Mouse (Mus musculus) erythroid progenitor cell, adult 5-6 weeks (primary cell): Measurements from ENCODE around the gene Selenop. TPM values are rescaled to one million over a fixed set of nuclear protein-coding genes. Genes with fewer than 3 reads are reported as not detected.
"Not testable (repeated sequence)": the region's sequence is repeated elsewhere in the genome, so short reads cannot be mapped to it uniquely, and the experiment has no call there.

Experiments
- ATAC-seq: replicated peaks from 2 replicates; pipeline ENCODE4 v1.8.0; 2016; ENCODE audit warnings: moderate number of reproducible peaks, mild to moderate bottlenecking, moderate TSS enrichment, inconsistent platforms; ENCODE audit not compliant: poor library complexity, low FRiP score, severe bottlenecking
- total RNA-seq, 2 experiments: library from RNA; stranded (forward) in 1 of 2; stranded (reverse) in 1 of 2; fragments of 150-400 nt in 1 of 2; fragments of 186-747, 209-891 nt in 1 of 2; gene quantifications; 2 replicates each; pipeline versions ENCODE4 v1.2.3 to v1.2.4; 2015 to 2017; ENCODE audit warnings: low replicate concordance in 2 of 2

Gene Selenop
- total RNA-seq (2015; ENCODE audit: low replicate concordance) = 375 and 377 TPM in 2 replicates
- total RNA-seq (2017; ENCODE audit: low replicate concordance) = 88.5 and 112 TPM in 2 replicates

- no peak for ATAC-seq
Observed at GRCm38 (mm10) chr15:3268247-3268646, at the start of gene Selenop. Gene Selenop, plus strand, starts transcription at chr15:3268547.

GRCm38 (mm10) chr15:3218668-3219067, 49.7 kb upstream of the Selenop start:
- not testable (repeated sequence) for ATAC-seq

GRCm38 (mm10) chr15:3222803-3223437, 45.4 kb upstream of the Selenop start:
- ATAC-seq = no peak

GRCm38 (mm10) chr15:3226573-3226972, 41.8 kb upstream of the Selenop start:
- no peak for ATAC-seq

DNA sequence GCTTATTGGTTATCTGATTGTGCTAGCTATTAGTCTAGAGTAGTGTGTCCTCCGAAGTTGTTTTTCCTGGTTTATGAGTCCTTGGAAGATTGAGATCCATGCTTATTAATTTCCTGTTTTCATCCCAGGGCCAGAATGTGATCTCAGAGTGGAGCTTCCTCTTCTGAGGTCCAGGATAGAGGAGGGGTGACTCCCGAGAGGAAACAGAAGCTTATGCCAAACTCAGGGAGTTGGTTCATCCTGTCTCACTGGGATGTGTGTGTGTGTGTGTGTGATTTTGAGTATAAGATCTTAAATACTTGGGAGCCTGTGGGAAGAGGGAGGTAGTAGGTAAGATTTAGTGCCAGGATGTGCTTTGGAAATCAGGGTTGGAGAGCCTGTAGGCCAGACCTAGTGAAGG, 40.2 kb upstream of the Selenop start:
- no peak for ATAC-seq

DNA sequence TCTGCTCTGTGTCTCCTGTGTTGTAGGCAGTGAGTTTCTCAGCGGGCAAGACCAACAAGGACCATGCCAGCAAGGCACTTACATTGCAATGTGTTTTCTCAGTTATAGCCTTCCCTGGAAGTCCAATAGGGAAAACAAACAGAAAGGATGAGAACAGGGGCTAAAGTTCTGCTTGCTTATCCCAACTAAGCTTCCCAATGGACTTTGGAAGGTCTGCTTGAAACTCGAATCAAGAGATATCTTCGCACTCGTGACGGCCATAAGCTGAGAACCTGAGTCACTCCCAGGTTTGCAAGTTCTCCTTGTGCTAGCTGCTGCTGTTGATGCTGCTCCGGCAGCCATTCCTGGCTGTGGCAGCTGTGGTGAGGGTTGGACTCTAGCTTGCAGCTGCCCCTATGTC, 39.4 kb upstream of the Selenop start:
- ATAC-seq = no peak

GRCm38 (mm10) chr15:3231004-3231403, 37.3 kb upstream of the Selenop start:
- no peak for ATAC-seq

GRCm38 (mm10) chr15:3232168-3232835, 36.0 kb upstream of the Selenop start:
- ATAC-seq = no peak

DNA sequence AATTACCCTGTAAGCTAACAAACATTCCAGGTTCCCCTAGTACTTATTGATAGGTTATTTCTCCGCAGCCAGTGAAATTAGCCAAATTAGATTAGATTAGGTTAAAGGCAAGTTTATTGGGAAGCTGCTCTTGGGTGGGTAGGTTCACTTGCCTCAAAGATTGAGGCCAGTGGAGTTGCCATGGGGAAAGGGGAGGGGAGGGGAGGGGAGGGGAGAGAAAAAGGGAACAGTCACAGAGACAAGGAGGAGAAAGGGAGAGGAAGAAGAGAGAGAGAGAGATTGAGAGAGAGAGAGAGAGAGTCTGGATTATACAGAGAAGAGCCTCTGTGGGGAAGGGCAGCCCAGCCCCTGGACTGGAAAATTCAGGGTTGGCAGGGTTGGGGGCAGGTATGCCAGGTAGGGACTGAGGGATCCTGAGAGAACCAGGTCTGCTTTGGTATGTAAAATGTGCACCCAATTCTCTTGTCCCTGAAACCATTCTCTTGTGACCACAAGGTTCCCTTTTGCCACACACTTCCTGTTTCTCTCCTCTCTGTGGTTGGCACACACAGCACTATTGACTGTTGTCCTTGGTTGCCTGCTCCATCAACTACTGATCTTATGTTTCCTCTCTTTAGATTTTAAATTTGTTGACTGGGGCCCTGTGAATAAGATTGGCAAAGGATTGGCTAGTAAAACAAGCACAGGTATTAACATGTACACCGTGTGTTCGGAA, 34.4 kb upstream of the Selenop start:
- ATAC-seq = no peak

DNA sequence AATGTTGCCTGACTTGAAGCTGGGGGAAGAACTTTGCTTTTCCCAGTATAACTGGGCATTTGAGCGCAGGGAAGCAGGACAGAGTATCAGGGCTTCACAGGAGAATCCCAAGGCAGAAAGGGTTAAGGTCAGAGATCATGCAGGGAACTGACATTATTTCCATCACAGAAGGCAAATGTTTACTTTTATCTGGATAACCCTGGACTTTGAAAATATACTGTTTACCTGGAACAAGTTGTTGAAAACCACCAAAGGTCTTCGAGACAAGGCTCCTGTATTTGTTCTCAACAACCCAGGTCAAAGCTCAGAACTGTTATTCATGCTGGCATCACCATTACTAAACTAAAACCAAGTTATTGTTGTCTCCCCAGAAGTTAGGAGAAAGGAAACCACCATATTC, 32.0 kb upstream of the Selenop start:
- ATAC-seq = no peak

- no peak for ATAC-seq
Observed at GRCm38 (mm10) chr15:3237963-3238362, 30.4 kb upstream of the Selenop start.

DNA sequence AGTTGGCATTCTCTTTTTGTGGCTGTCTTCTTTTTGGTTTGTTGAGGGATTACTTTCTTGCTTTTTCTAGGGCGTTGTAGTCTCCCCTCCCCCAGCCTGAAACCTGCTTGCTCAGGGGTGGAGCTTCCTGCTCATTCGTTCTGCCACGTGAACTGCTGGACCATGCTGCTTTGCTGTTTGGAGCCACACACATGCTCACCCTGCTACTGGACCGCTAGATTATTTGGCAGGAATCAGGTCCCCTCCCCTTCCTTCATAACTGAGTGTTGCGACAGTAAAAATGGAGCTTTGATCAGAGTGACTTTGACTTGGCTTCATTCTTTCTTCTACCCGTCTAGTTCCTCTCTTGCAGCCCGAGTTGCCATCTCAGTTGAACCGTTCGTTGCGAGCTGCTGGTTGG, 23.3 kb upstream of the Selenop start:
- ATAC-seq = not testable (repeated sequence)

GRCm38 (mm10) chr15:3250620-3251019, 17.7 kb upstream of the Selenop start:
- no peak for ATAC-seq

DNA sequence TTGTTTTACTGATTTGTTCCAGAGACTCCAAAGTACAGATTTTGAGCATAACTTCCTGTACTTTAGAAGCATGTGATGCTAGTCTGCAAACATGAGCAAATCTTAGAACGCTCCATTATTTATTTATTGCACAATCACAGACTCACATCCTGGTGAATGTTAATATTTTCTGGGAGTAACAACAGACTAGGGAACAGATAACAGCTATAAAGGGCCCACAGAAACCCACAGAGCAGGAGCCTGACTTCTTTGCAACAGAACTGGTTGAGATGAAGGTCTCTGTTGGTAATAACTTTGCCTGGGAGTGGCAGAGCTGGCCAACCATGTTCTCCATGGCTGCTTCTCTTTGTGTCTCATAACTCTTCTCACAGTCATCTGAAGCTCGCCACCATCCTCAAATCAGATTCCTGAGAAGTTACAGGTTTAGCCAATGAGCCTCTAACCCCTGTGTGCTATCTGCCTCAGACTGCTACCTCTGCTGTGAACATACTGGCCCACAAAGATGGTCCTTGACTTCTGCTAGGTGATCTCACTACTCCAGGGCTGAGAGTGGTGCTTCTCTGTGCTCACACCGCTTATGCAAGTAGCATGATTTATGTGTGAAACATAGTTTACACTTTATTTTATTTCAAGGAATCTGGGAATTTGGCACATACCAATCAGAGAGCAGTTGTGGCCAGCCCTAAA, 17.2 kb upstream of the Selenop start:
- no peak for ATAC-seq

- ATAC-seq = no peak
Observed at GRCm38 (mm10) chr15:3251718-3252067, 16.7 kb upstream of the Selenop start.

- no peak for ATAC-seq
Observed at GRCm38 (mm10) chr15:3259025-3259424, 9.3 kb upstream of the Selenop start.

DNA sequence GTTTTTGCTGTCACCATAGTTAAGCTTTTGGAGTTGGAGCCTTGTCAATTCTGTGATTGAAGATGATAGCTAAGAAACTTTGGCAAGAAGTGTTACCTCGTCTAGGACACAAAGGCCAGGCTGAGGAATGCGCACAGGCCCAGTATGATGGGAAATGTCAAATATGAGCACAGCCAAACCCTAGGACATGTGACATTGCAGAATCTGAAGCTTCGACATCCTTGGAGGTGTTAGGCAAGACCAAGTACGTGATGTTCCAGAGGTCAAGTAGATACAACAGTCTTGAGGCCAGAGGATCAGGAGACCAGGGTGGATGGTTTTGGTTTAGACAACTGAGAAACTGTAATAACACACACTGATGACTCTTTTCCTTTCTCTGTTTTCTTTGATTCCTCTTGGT, 8.0 kb upstream of the Selenop start:
- ATAC-seq = no peak

GRCm38 (mm10) chr15:3262883-3263282, 5.5 kb upstream of the Selenop start:
- no peak for ATAC-seq

DNA sequence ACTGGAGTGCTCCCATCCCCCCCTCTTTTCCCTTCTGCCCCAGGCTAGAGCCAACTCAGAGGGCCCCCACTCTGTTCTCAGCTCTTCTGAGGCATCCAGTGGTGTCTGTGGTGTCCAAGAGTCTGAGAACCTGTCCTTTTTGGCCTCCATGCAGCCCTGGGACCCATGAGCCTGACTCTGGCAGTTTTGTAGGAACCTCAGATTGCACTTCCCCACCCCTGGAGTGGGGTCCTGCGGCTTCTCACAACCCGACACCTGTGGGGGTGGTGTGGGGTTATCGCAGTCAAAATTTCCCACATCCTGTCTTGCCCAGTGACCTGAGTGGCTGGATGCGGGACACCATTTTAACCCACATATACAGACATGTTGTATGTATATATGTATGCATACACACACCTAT, 4.1 kb upstream of the Selenop start:
- ATAC-seq = no peak

- no peak for ATAC-seq
Observed at GRCm38 (mm10) chr15:3264828-3265227, 3.5 kb upstream of the Selenop start.

- no peak for ATAC-seq
Observed at GRCm38 (mm10) chr15:3269496-3269895, 1.1 kb downstream of the Selenop start.
